Mouse (Mus musculus) G1E-ER4 (cell line): Measurements from ENCODE around the gene Nhp2. TPM values are rescaled to one million over a fixed set of nuclear protein-coding genes. Genes with fewer than 3 reads are reported as not detected.

ENCODE experiments used
- GATA1 ChIP-seq: IDR thresholded peaks from one replicate; pipeline ENCODE4 v1.8.0; 2012; ENCODE audit warnings: low read length, inconsistent platforms
- polyA plus RNA-seq: library from polyadenylated mRNA; stranded (reverse); fragments of >175 nt; gene quantifications from 2 replicates; pipeline ENCODE4 v1.2.3, GENCODE M21; 2012

The Nhp2 gene
- polyA plus RNA-seq, 1 experiment = 247 TPM

- no peak for TF ChIP-seq GATA1
Measured at GRCm38 (mm10) chr11:51625187-51625820, 5.8 kb downstream of the Nhp2 start.

DNA sequence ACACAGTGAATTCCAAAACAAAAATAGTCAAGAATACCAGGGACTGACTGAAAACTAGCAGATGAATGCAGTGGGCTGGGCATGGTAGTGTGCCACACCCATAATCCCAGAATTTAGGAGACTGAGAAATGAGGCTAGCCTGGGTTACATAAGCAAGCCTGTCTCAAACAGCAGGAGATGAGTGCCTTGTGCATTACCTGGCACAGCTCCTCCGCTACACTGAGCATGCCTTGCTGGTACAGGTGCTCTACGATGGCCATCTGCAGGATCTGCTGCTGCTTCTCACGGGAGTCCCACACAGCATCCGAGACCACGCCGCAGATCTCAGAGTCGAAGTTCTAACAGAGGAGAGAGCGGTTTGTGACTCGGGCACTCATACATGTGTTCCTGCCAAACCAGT, 7.9 kb downstream of the Nhp2 start:
- TF ChIP-seq GATA1 = no peak

DNA sequence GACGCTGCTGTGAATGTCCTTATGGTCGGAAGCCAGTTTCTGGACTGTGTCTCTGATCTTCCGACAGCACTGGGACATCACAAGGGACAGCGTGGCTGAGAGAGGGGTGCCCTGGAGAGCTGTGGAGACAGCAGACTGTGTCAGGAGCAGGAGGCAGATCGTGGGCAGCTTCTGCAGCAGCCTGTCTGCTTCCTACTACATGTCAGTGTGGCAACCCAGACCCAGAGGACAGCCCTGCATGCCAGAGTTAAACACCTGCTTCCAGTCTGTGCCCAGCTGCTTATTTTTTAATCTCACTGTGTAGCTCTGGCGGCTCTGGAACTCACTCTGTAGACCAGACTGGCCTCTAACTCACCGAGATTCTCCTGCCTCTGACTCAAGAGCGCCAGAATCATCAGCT, 8.4 kb downstream of the Nhp2 start:
- no peak for TF ChIP-seq GATA1

DNA sequence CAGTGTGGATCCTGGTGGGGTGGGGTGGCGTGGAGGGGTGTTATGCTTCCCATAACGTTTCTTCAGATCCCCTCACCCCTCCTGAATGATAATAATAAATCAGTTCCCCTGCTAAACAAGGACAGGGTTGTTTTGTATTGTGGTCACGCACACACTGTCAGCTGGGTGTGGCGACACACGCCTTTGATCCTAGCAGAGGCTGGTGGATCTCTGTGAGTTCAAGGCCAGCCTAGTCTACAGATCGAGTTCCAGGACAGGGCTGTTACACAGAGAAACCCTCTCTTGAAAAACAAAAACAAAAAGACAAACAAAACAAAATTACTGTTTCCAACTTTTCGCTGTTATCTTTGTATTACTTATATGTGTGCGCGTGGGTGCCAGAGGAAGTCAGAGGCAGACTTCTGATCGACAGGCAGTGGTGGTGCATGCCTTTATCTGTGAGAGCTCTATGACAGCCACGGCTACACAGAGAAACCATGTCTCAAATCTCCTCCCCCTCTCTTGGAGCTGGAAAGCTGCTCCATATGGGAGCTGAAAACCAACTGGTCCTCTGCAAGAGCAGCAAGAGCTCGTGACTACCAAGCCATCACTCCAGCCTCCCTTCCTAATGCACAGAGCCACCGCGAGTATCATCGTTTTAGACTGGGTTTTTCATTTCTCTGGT, 10.2 kb downstream of the Nhp2 start:
- no peak for TF ChIP-seq GATA1

DNA sequence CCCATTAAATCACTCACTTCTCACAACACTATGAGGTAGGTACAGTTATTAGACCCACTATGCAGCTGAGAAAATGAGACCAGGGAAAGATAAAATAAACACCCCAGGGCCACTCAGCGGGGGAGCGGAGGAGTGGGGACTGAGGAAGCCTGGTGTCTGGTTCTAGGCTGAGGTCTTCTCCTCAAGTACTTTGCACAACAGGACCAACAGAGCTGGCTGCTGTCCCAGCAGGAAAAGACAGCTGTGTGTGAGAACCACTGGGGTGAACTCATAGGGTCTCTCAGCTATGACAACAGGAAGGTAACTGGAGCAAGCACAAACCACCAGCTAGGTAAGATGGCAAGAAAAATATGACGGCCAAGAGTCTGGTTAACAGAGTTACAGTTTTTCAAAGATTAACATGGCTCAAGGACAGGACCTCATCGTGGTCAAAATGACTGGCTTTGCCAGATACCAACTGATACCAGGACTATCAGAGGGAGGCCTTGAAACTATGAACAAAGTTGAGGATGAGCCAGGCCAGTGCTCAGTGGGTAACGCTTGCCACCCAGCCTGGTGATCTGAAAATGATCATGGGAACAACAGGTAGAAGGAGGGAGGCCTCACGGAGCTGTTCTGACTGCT, 12.7 kb downstream of the Nhp2 start:
- no peak for TF ChIP-seq GATA1

DNA sequence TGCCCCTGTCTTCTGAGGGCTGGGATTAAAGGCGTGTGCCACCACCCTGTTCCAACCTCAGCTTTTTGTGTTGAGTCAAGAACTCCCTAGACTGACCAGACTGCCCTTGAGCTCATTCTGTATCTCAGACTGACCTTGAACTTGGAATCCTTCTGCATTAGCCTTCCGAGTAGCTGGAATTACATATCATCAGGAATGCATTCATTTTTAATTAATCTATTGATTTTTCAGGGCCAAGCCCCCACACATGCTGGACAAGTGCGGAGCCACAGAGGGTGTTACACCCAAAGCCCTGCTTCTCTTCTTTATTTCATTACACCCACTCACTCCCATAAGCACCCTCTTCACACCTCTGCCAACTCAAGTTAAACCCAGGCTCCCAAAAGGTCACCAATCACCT, 14.2 kb downstream of the Nhp2 start:
- no peak for TF ChIP-seq GATA1

DNA sequence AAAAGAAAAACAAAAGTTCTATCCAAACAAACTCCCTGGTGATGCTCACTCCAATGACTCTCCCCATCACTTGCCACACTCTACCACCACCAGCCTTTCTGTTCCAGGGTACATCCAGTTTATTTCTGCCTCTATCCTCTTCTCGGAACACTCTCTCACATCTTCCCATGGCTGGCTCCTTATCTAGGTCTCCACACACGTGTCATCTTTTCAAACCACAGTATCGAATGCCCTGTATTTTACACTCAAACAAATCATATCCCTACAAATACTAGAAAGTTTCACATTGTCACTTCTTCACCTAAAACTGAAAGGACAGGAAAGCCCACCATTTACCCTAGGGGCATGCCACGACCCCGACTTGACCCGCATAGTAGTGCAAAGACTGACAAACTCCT, 15.6 kb downstream of the Nhp2 start:
- TF ChIP-seq GATA1 = no peak

DNA sequence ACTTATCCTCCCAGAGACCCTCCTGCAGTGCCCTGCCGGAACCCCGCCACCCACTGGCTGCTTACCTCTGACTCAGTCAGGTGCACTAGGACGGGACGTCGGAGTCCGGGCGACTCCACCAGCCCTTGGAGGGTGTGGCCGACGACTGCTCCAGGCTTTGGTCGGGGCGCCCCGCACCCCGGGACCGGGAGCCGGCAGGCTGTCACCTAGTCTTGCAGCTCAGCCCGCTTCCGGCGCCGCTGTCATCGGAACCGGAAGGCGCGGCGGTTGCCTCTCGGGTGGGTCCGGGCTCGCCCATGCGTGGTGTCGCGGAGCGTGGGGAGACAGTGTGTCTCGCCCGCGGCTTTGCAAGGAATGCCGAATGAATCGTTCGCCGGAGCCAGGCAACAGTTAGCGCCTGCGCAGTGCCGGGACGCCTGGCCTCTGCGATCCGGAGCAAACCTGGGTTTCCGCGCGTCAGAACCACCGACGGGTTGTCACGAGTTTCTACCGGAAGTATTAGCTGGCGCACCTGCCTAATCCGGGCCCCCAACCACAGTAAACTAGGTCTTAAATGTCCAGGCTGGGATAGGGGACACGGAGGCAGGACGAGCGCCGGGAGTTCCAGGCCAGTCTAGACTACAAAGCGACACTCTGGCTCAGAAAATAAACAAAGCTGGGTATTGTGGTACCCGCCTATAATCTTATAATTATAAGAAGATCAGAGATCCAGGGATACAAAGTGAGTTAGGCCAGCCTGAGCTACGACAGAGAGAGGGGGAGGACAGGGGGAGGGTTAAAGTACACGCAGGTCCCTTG, 16.2 kb downstream of the Nhp2 start, which contains the start of gene Rmnd5b:
TSS of gene Rmnd5b (minus strand) at position 372 of the 798 bp plus-strand sequence.
- no peak for TF ChIP-seq GATA1

DNA sequence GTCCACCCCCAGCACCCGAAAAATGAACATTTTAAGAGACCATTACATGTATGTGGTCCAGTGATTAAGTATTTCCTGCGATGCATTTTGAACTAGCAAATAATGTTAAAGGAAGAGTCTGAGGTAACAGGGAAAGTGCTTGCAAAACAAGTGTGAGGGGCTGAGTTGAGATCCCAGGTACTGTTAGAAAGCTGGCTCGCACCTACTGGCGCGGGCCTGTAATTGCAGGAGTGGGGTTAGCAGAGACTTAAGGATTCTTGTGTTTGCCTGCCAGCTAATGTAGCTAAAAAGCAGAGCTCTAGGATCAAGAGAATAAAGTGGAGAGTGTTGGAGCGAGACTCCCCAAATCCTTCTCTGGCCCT, 16.8 kb downstream of the Nhp2 start:
- no peak for TF ChIP-seq GATA1

- no peak for TF ChIP-seq GATA1
Measured at GRCm38 (mm10) chr11:51637971-51638414, 18.5 kb downstream of the Nhp2 start.

DNA sequence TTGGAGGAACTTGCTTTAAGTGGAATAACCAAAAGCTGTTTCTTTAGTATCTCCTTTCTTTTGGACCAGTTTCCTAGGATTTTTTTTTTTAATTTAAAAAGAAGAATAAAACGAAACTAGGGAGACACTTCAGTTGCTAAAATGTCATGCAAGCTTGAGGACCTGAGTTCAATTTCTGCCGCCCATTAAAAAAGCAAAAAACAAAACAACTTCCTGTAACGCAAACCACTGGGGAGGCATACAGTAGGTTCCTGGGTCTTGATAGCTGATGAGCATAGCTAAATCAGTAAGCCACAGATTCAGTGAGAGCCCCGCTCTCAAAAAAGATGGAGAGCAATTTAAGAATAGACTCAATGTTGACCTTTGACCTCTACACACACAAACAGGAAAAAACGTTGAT, 19.0 kb downstream of the Nhp2 start:
- TF ChIP-seq GATA1 = no peak

GRCm38 (mm10) chr11:51640748-51641147, 21.2 kb downstream of the Nhp2 start:
- TF ChIP-seq GATA1 = no peak

DNA sequence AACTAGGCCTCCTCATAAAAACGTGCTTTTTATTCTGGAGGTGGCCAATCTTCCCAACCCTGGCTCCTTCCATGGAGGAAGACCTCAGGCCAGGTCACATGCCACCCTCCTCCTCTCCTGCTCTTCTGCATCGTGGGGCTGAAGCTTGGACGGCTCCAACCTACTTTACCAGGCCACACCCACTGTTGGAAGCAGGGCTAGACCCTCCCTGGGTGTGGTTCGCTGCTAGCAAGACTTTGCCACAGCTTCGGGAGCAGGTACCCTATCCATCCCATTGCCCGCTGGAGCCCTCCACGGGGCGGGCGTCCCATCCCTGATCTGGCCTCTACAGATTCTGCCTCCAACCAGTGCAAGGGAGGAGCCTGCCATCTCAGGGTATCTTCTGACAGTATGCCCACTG, 23.7 kb downstream of the Nhp2 start:
- no peak for TF ChIP-seq GATA1

- TF ChIP-seq GATA1 = no peak
Measured at GRCm38 (mm10) chr11:51643761-51644160, 24.2 kb downstream of the Nhp2 start.

DNA sequence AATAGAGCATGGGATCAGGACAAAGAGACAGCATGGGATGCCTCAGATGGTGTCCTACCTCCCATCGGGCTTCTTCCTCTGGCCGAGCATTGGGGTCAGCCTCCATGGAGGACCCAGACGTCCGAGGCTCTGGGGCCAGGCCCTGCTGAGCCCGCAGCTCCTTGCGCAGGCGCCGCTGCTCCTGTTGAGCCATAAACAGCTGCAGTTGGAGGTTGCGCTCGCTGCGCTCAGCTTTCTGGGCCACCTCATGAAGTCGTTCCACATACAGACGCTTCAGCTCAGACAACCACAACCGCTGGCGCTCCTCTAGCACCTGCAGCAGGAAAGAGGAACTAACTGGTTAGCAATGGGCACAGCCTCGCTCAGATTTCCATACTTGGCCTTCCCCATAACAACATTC, 24.7 kb downstream of the Nhp2 start:
- no peak for TF ChIP-seq GATA1

- TF ChIP-seq GATA1 = no peak
Measured at GRCm38 (mm10) chr11:51645293-51645692, 25.8 kb downstream of the Nhp2 start.
